Mouse (Mus musculus): ENCODE measurements around the gene Ube2d3. TPM values are rescaled to one million over a fixed set of nuclear protein-coding genes. Genes with fewer than 3 reads are reported as not detected.

Gene Ube2d3
- 100 to 1,000 TPM; 647 to 673 TPM for polyA plus RNA-seq (2017; shearing (Covaris generic))

GRCm38 (mm10) chr3:135437758-135438495 lies at the start of gene Ube2d3:
Gene Ube2d3, plus strand, starts transcription at chr3:135438149.

GRCm38 (mm10) chr3:135423608-135424212 lies 14.2 kb upstream of the Ube2d3 start, which contains the start of gene Cisd2:
Gene Cisd2, minus strand, starts transcription at chr3:135423925.

GRCm38 (mm10) chr3:135485128-135485899 lies 47.4 kb downstream of the Ube2d3 start, which contains the start of gene Manba:
Gene Manba, plus strand, starts transcription at chr3:135485611.

Other genes starting within 250 kb of the Ube2d3 start
- 1 to 10 TPM; 3.1 to 4.4 TPM for gene Cenpe, start 225.6 kb upstream of the Ube2d3 start, polyA plus RNA-seq (2017; shearing (Covaris generic))
- under 1 TPM in 1 of 2 experiments, not detected in 1; 0.22 TPM for gene Bdh2, start 156.9 kb upstream of the Ube2d3 start, polyA plus RNA-seq (2017; shearing (Covaris generic))
- gene Slc9b2, start 130.4 kb upstream of the Ube2d3 start, polyA plus RNA-seq (2017; shearing (Covaris generic)), result 1 to 10 TPM; 5.1 to 6.3 TPM
- gene Slc9b1, start 90.1 kb upstream of the Ube2d3 start, polyA plus RNA-seq (2017; shearing (Covaris generic)), result under 1 TPM; 0.29 to 0.43 TPM
- gene Cisd2, start 14.2 kb upstream of the Ube2d3 start, polyA plus RNA-seq (2017; shearing (Covaris generic)), result 10 to 100 TPM; 67.9 to 70.9 TPM
- 10 to 100 TPM; 28.0 to 35.3 TPM for gene Manba, start 47.5 kb downstream of the Ube2d3 start, polyA plus RNA-seq (2017; shearing (Covaris generic))

Measured in activated CD4-positive, CD25-positive, alpha-beta regulatory T cell (primary cell).